Mouse (Mus musculus) layer of hippocampus, postnatal 25 days (tissue): ENCODE data around the gene Nemp2. TPM values are rescaled to one million over a fixed set of nuclear protein-coding genes. Genes with fewer than 3 reads are reported as not detected.

Source experiments
- DNase-seq, 2 experiments: peaks; one replicate each; pipeline ENCODE4 v3.0.0; 2022; ENCODE audit warnings: mixed read lengths in 2 of 2, low spot score in 1 of 2; ENCODE audit errors: extremely low spot score in 1 of 2
- total RNA-seq, 2 experiments: library from RNA; stranded (reverse); gene quantifications; 2 replicates each; pipeline ENCODE4 v1.2.3; 2021

The Nemp2 gene
- total RNA-seq, result 1 to 10 TPM; 2.6 to 4.6 TPM

DNA sequence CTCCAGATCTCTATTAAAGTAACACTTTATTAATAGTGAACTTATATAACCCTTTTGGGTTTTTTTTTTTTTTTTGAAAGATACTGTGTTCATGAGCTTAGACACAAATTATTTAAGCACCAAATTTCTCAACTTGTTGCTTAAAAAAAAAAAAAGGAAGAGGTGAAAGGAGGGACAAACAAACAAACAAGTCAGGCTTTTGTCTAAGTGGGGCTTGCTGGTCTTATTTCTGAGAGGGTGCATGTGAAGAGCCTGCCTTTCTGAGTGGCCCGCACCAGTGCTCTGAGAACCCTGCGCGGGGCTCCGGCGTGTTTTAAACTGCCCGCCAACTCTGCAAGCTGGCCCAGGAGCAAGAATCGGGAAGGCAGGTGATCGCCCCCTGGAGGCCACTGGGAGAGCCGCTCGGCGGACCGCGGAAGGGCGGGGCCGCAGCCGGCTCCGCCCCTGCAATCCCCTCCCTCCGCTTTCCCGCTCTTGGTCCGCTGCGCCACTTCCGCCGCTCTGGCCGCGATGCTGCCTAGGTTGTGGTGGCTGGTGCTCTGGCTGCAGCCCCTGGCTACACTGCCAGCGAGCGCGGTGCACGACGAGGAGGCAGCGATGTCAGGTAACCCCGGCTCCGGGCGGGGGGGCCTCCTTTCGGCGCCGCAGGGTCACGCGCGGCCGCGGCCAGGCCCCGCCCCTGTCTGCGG is at the start of gene Nemp2:
Nemp2 (plus strand) TSS at position 456 of the 689 bp plus-strand sequence.
- DNase-seq, result peak; percentile 91 to 97

DNA sequence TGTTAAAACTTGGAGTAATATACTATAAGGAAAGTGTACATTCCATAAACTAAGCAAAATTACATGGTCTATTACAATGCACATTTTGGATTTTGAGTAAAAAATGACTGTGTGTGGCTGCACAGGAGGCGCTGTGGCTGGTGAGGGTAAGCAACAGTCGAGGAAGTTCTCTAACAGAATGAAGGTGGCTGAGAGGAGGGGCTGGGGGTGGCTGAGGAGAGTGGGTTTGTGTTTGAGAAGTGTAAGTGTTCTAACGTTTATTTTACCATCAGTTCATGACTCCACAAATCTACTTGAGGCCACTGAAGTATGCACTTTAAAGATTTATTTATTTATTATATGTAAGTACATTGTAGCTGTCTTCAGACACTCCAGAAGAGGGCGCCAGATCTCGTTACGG is 48.8 kb upstream of the Nemp2 start:
- no peak for DNase-seq

DNA sequence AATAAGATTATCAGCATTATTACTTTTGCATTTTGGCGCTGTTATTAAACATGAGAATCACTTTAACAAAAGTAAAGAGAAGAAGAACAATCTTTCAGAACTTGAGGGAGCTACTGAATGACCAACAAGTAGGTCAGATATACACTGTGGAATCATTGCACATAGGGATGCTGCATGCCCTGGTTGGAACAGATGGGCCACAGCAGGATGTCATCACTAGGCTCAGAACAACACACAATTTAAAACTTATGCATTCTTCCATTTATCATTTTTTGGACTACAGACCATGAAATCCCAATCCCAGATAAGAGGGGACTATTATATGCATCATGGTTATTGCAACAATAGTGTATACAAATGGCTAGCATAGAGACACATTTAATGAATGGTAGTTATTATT is 47.6 kb upstream of the Nemp2 start:
- no peak for DNase-seq

DNA sequence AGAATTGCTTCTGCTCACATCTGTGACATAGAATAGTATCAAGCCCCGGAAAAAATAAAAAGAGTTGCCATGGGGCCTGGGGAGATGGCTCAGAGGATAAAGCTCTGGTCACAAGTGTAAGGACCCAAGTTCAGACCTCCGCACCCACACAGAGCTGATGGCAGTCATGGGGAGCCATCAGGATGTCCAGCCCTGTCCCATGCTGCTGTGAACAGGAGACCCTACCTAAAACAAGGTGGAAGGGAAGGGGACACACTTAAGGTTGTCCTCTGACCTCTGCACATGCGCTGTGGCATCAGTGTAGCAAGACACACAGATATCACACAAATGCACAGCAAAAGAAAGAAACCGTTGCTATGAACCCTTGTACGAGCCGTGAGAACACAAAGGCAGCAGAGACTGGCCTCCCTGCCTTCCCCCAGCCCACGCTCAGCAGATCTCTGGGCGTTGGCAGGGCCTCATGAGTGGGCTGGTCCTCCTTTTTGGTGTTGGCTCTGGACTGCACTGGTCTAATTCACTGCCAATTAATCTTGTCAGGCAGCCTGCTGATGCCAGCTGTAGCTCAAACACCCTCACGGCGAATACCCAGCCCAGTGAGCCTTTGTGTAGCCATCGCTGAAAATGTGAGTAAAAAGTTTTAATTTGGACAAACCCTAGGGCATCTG is 33.4 kb upstream of the Nemp2 start:
- DNase-seq, result peak; percentile 29 to 37

GRCm38 (mm10) chr1:52597761-52598160 is 32.7 kb upstream of the Nemp2 start:
- peak in 1 of 2 experiments; percentile 18 for DNase-seq

GRCm38 (mm10) chr1:52598361-52598760 is 32.1 kb upstream of the Nemp2 start:
- DNase-seq, result no peak

- no peak for DNase-seq
Observed at GRCm38 (mm10) chr1:52601496-52601895, 29.0 kb upstream of the Nemp2 start.

- DNase-seq, result no peak
Observed at GRCm38 (mm10) chr1:52607700-52608099, 22.8 kb upstream of the Nemp2 start.

- DNase-seq, result no peak
Observed at GRCm38 (mm10) chr1:52608486-52608885, 22.0 kb upstream of the Nemp2 start.

DNA sequence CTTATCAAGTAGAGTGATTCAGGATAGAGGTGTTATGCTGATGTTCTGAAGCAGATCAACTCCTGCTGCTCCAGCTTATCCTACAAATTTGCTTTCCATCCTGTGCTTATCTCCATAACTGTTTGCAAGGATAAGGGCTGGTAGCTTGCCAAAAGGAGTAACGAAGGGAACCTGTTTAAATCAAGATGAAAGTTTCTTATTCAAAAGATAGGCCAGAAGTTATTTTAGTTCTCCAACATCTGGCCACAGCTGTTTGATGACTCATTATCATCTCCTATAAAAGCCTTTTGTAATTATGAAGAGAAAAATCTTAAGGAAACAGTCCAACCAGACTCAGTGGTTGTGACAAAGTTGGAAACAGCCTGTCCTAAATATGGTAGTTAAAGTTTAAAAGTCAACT is 12.3 kb upstream of the Nemp2 start:
- DNase-seq, result no peak

DNA sequence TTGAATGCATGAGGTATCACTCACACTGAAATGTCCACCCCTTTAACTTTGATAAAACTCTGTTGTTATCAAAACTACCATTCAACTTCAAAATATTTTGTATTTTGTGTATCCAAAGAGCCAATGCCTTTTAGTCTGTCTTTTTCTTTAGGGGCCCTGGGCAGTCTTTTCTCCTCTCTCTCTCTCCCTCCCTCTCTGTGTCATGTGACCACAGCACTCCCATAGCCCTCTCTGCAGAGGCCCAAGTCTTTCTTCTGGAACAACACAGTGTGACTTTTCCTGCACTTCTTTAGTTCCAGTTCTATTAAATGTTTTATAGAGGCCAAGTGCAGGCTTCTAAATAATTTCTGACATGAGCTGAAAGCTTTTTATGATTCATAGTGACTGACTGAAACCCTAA is 10.1 kb upstream of the Nemp2 start:
- no peak for DNase-seq

DNA sequence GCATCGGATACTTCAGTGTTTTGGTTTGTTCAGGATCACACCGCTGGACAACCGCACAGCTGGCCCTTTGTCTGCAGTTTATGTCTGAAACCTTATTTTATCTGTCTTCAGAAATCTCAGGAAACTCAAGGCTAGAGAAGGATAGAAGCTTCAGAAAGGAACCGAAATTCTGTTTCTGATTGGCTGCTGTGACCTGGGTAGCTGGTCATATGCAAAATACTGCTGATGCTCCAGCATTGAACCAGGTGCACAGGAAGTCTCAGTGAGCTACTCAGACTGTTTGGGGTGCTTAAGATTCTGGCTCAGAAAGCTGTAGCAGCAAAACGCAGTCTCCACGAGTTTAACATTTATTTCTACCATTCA is 415 bp downstream of the Nemp2 start:
- no peak for DNase-seq

- DNase-seq, result no peak
Observed at GRCm38 (mm10) chr1:52631570-52631969, 1.1 kb downstream of the Nemp2 start.

- no peak for DNase-seq
Observed at GRCm38 (mm10) chr1:52634251-52634650, 3.7 kb downstream of the Nemp2 start.

- DNase-seq, result no peak
Observed at GRCm38 (mm10) chr1:52635932-52636331, 5.4 kb downstream of the Nemp2 start.

DNA sequence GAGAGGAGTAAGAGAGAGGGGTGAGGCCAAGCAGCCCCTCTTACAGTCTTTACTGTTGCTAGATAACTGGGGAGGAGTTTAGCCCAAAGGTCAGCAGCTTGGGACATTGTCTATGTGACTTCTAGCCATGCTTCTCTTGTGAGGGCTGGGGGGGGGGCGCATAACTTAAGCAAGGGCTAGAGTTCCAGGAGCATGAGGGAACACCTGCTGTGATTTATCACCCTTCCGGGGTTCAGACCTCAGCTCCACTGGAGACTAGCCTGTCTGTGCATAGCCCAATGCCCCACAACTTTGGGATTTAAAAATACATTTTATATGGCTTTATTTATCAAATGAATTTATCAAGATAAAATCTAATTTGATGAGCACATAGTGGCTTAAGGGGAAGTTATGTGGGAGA is 7.6 kb downstream of the Nemp2 start:
- DNase-seq, result no peak

DNA sequence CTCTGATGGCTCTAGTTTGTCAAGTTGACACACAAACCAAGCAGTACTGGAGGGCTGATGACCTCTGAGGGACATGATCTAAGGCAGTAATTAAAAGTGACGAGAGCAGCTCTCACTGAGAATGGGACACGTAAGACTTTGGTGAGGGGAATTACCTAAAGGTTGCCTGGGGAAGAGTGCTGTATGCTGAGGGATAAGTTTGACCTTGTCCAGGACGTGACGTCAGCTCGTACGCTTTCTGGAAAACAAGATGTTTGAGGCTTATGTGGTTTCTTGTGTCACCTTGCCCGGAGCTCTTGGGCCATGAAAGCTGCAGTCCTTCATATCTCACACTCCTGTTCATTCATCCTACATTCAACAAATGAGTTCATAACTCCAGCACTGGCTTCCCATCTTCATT is 8.6 kb downstream of the Nemp2 start:
- DNase-seq, result no peak

GRCm38 (mm10) chr1:52640266-52640665 is 9.8 kb downstream of the Nemp2 start:
- DNase-seq, result no peak

GRCm38 (mm10) chr1:52640736-52641135 is 10.2 kb downstream of the Nemp2 start:
- DNase-seq, result no peak

- peak; percentile 54 to 74 for DNase-seq
Observed at GRCm38 (mm10) chr1:52648153-52649027, 17.9 kb downstream of the Nemp2 start.

DNA sequence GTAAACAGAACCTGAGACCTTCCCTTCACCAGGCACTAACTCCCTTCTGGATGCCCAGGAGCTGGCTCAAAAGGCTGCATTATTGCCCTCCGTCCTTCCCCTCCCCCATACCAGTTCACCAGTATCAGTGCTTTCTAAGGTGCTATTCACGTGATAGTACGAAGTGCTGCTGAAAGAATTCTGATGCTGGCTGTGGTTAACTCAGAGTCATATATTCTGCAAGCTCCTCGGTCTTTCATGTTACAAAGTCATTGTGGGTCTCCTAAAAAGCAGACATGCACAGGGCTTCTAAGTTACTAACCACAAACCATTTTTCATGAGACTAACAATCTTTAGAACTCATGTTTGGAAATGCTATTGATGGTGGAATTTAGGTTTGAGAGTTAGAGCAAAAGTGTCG is 19.6 kb downstream of the Nemp2 start:
- no peak for DNase-seq
